Mouse (Mus musculus): ENCODE results near the gene Crnn. TPM values are rescaled to one million over a fixed set of nuclear protein-coding genes. Genes with fewer than 3 reads are reported as not detected.

Gene Crnn
- polyA plus RNA-seq (2012; ENCODE audit: low replicate concordance): not detected in 2 replicates

GRCm38 (mm10) chr3:93144510-93145051 lies at the start of gene Crnn:
TSS of gene Crnn (plus strand) at chr3:93144787.

GRCm38 (mm10) chr3:93196978-93197377 lies 52.4 kb downstream of the Crnn start, which contains the start of gene Flg2:
TSS of gene Flg2 (plus strand) at chr3:93197278.

Other genes starting within 250 kb of the Crnn start
- gene Lce3a, start 218.6 kb upstream of the Crnn start, polyA plus RNA-seq (2012; ENCODE audit: low replicate concordance): not detected in 2 replicates
- not detected in 2 replicates for gene Lce3b, start 211.8 kb upstream of the Crnn start, polyA plus RNA-seq (2012; ENCODE audit: low replicate concordance)
- not detected in 2 replicates for gene Lce3c, start 200.3 kb upstream of the Crnn start, polyA plus RNA-seq (2012; ENCODE audit: low replicate concordance)
- gene Lce3d, start 187.4 kb upstream of the Crnn start, polyA plus RNA-seq (2012; ENCODE audit: low replicate concordance): not detected in 2 replicates
- gene Lce3e, start 177.7 kb upstream of the Crnn start, polyA plus RNA-seq (2012; ENCODE audit: low replicate concordance): not detected in 2 replicates
- gene Lce3f, start 152.6 kb upstream of the Crnn start, polyA plus RNA-seq (2012; ENCODE audit: low replicate concordance): not detected in 2 replicates
- gene Crct1, start 129.1 kb upstream of the Crnn start, polyA plus RNA-seq (2012; ENCODE audit: low replicate concordance): not detected in 2 replicates
- not detected in 2 replicates for gene Lce1m, start 125.7 kb upstream of the Crnn start, polyA plus RNA-seq (2012; ENCODE audit: low replicate concordance)
- gene Gm4858, start 76.0 kb upstream of the Crnn start, polyA plus RNA-seq (2012; ENCODE audit: low replicate concordance): not detected in 2 replicates
- not detected in 2 replicates for gene Flg2, start 52.5 kb downstream of the Crnn start, polyA plus RNA-seq (2012; ENCODE audit: low replicate concordance)
- 0.16 TPM in 1 of 2 replicates, not detected in the other for gene Flg, start 128.7 kb downstream of the Crnn start, polyA plus RNA-seq (2012; ENCODE audit: low replicate concordance)
- gene Hrnr, start 175.0 kb downstream of the Crnn start, polyA plus RNA-seq (2012; ENCODE audit: low replicate concordance): not detected in 2 replicates
- not detected in 2 replicates for gene Rptn, start 248.9 kb downstream of the Crnn start, polyA plus RNA-seq (2012; ENCODE audit: low replicate concordance)